Mouse (Mus musculus): Measurements from ENCODE around the gene Wipf2. TPM values are rescaled to one million over a fixed set of nuclear protein-coding genes. Genes with fewer than 3 reads are reported as not detected.
A peak's percentile ranks its signal among the peaks of the same experiment; 100 is the strongest.

Wipf2 gene
- polyA plus RNA-seq, 1 experiment from 2014 or later, result 3.3 TPM

GRCm38 (mm10) chr11:98944897-98945604 lies 81.6 kb downstream of the Wipf2 start:
- Histone ChIP-seq H3K4me3 (ENCODE audit: low read depth, low read length) (no peak overlapping the region), H3K4me1 (ENCODE audit: control insufficient read depth, insufficient read depth, low read length) (peaks cover 46% of the 10 kb centered on the region), H3K36me3 (ENCODE audit: control insufficient read depth, insufficient read depth, low read length) (no peaks in the 10 kb centered on the region), H3K9ac (ENCODE audit: low read length) (peak overlapping the region; percentile 21; the same call in 1 of the 2 replicates), H3K27me3 (replicated peaks; ENCODE audit: control insufficient read depth, insufficient read depth, low read length) (no peaks in the 10 kb centered on the region), H3K27ac (ENCODE audit: low read depth, low read length) (no peak overlapping the region), H3K4me2 (ENCODE audit: low read length) (no peak overlapping the region), H3K9me3 (replicated peaks; ENCODE audit: control insufficient read depth, low read length) (no peaks in the 10 kb centered on the region)
- WGBS, result 38% methylated on average over 11 of the region's 11 CpGs
- ATAC-seq, result no peak
- no peak for DNase-seq (ENCODE audit: low spot score)

DNA sequence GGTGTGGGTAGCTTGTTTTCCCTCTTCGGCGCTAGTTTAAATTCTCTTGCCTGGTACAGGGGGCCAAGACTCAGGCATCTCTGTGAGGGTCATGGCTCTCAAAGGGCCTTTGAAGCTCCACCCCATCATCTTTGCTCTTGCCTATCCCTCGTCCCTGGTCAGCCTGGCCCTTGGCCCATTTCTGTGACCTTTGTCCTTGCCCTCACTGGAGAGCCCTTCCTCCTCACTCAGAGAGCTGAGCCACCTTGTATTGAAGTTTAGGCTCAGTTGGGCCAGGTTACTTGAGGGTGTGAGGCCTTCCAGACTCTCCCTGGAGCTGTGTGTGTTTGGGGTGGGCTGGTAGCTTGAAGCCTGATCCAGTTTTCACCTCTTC lies 82.2 kb downstream of the Wipf2 start:
- no peaks in the 10 kb centered on the region for H3K9me3 ChIP-seq (replicated peaks; ENCODE audit: control insufficient read depth, low read length)
- DNase-seq (ENCODE audit: low spot score) (no peak), ATAC-seq (no peak)
- WGBS, result 72% methylated on average over 3 of the region's 3 CpGs
- H3K4me2 ChIP-seq (ENCODE audit: low read length), result no peak overlapping the region
- H3K4me3 ChIP-seq (ENCODE audit: low read depth, low read length), result no peak overlapping the region
- no peaks in the 10 kb centered on the region for H3K36me3 ChIP-seq (ENCODE audit: control insufficient read depth, insufficient read depth, low read length)
- no peak overlapping the region for H3K9ac ChIP-seq (ENCODE audit: low read length)
- H3K4me1 ChIP-seq (ENCODE audit: control insufficient read depth, insufficient read depth, low read length), result peaks cover 41% of the 10 kb centered on the region
- no peaks in the 10 kb centered on the region for H3K27me3 ChIP-seq (replicated peaks; ENCODE audit: control insufficient read depth, insufficient read depth, low read length)
- H3K27ac ChIP-seq (ENCODE audit: low read depth, low read length), result no peak overlapping the region

DNA sequence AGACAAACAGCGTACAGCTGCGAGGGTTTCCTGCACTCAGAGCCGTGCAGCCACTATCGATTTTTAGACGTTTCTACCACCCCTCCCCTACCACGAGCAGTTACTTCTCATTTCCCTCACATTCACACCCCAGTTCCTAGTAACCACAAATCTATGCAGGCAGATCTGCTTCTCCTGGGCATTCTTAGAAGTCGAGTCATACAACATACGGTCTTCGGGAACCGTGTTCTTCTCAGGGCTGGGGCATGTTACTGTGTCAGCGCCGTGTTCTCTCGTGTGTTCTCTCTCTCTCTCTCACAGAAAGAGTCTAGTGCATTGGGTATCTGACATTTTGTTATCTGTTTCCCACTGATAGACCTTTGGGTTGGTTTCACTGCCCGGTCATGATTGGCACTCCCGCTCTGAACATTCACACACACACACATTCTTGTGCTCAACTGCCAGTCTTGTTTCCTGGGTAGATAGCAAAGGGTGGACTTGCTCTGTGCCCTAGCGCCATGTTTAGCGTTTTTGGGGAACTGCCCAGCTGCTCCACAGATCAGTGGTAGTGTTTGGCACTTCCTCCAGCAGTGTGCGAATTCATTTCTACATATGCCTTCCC lies 84.6 kb downstream of the Wipf2 start:
- Histone ChIP-seq H3K27ac (ENCODE audit: low read depth, low read length) (no peak overlapping the region), H3K9ac (ENCODE audit: low read length) (no peak overlapping the region), H3K4me3 (ENCODE audit: low read depth, low read length) (no peak overlapping the region), H3K9me3 (replicated peaks; ENCODE audit: control insufficient read depth, low read length) (no peaks in the 10 kb centered on the region), H3K36me3 (ENCODE audit: control insufficient read depth, insufficient read depth, low read length) (no peaks in the 10 kb centered on the region), H3K4me2 (ENCODE audit: low read length) (no peak overlapping the region), H3K27me3 (replicated peaks; ENCODE audit: control insufficient read depth, insufficient read depth, low read length) (no peaks in the 10 kb centered on the region), H3K4me1 (ENCODE audit: control insufficient read depth, insufficient read depth, low read length) (peaks cover 20% of the 10 kb centered on the region)
- DNase-seq (ENCODE audit: low spot score), result no peak
- 90% methylated on average over 18 of the region's 18 CpGs for WGBS
- no peak for ATAC-seq

DNA sequence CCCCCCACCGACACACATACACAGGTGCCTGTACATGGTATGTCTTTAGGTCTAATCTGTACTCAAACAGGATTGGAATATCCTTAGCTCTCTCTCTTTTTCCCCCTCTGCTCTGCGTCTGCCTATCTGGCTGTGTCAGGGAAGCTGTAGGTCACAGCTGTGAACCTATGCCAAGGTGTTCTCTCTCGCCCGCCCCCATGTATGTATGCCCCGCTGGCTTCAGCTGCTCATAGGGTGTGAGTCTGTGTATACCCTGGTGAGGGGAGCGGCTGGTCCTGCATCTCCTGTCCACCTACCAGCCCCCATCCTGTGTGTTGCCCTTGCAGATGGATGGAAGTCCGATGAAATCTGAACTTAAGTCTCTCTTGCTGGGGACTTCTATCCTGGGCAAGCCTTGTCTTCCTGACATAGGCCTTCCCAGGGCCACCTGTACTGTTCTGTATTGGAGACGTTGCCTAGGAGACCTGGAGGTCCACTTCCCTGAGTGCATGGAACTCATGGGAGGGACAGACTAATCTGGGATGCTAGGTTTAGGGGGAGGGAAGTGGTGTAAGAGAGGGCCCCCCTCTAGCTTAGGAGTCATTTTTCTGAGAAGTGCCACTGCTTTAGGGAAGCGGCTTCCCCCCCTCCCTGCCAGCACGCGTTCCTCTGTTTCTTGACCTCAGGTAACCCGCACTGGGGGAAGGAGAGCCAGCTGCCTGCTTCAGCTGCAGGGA lies 86.0 kb downstream of the Wipf2 start:
- ATAC-seq, result no peak
- 80% methylated on average over 10 of the region's 12 CpGs for WGBS

GRCm38 (mm10) chr11:98949958-98950460 lies 86.6 kb downstream of the Wipf2 start:
- H3K4me3 ChIP-seq (ENCODE audit: low read depth, low read length), result no peak overlapping the region
- ATAC-seq (no peak), DNase-seq (ENCODE audit: low spot score) (no peak)
- H3K4me1 ChIP-seq (ENCODE audit: control insufficient read depth, insufficient read depth, low read length), result peaks cover 17% of the 10 kb centered on the region
- no peak overlapping the region for H3K4me2 ChIP-seq (ENCODE audit: low read length)
- H3K27ac ChIP-seq (ENCODE audit: low read depth, low read length), result no peak overlapping the region
- no peaks in the 10 kb centered on the region for H3K9me3 ChIP-seq (replicated peaks; ENCODE audit: control insufficient read depth, low read length)
- no peak overlapping the region for H3K9ac ChIP-seq (ENCODE audit: low read length)
- H3K36me3 ChIP-seq (ENCODE audit: control insufficient read depth, insufficient read depth, low read length), result no peaks in the 10 kb centered on the region
- 84% methylated on average over 7 of the region's 7 CpGs for WGBS
- H3K27me3 ChIP-seq (replicated peaks; ENCODE audit: control insufficient read depth, insufficient read depth, low read length), result no peaks in the 10 kb centered on the region

More for the DNA sequence above, 86.0 kb downstream of the Wipf2 start:
- Histone ChIP-seq H3K4me2 (ENCODE audit: low read length) (no peak overlapping the region), H3K4me1 (ENCODE audit: control insufficient read depth, insufficient read depth, low read length) (peaks cover 15% of the 10 kb centered on the region), H3K36me3 (ENCODE audit: control insufficient read depth, insufficient read depth, low read length) (no peaks in the 10 kb centered on the region), H3K27ac (ENCODE audit: low read depth, low read length) (no peak overlapping the region), H3K4me3 (ENCODE audit: low read depth, low read length) (no peak overlapping the region), H3K27me3 (replicated peaks; ENCODE audit: control insufficient read depth, insufficient read depth, low read length) (no peaks in the 10 kb centered on the region), H3K9ac (ENCODE audit: low read length) (no peak overlapping the region), H3K9me3 (replicated peaks; ENCODE audit: control insufficient read depth, low read length) (no peaks in the 10 kb centered on the region)
- no peak for DNase-seq (ENCODE audit: low spot score)

DNA sequence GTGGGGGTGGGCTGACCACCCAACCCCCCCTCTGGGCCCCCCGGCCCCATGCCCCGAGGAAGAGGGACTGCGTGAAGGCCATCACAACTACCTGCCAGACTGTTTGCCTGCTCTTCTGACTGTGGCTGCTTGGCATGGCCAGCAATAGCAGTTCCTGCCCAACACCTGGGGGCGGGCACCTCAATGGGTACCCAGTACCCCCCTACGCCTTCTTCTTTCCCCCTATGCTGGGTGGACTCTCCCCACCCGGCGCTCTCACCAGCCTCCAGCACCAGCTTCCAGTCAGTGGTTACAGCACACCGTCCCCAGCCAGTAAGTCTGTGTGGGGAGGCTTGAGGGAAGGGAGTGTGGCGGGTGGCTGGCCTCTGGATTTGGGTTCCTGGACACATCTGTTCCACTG lies 87.0 kb downstream of the Wipf2 start:
- Histone ChIP-seq H3K4me3 (ENCODE audit: low read depth, low read length) (no peak overlapping the region), H3K4me1 (ENCODE audit: control insufficient read depth, insufficient read depth, low read length) (peaks cover 21% of the 10 kb centered on the region), H3K9me3 (replicated peaks; ENCODE audit: control insufficient read depth, low read length) (no peaks in the 10 kb centered on the region), H3K4me2 (ENCODE audit: low read length) (no peak overlapping the region), H3K36me3 (ENCODE audit: control insufficient read depth, insufficient read depth, low read length) (no peaks in the 10 kb centered on the region), H3K27me3 (replicated peaks; ENCODE audit: control insufficient read depth, insufficient read depth, low read length) (no peaks in the 10 kb centered on the region), H3K27ac (ENCODE audit: low read depth, low read length) (no peak overlapping the region; the same call in 1 of the 2 replicates), H3K9ac (ENCODE audit: low read length) (no peak overlapping the region)
- ATAC-seq, result no peak
- 87% methylated on average over 9 of the region's 9 CpGs for WGBS
- no peak for DNase-seq (ENCODE audit: low spot score)

- no peaks in the 10 kb centered on the region for H3K36me3 ChIP-seq (ENCODE audit: control insufficient read depth, insufficient read depth, low read length)
- no peak overlapping the region for H3K4me3 ChIP-seq (ENCODE audit: low read depth, low read length)
- H3K27ac ChIP-seq (ENCODE audit: low read depth, low read length), result peak overlapping the region; percentile 67; the same call in 1 of the 2 replicates
- ATAC-seq (peak; percentile 47; the same call in 1 of the 2 replicates), DNase-seq (ENCODE audit: low spot score) (no peak)
- H3K4me2 ChIP-seq (ENCODE audit: low read length), result no peak overlapping the region
- 0 out of 2 replicates have a peak overlapping the region, but pooled peaks have one; percentile 25 for H3K9ac ChIP-seq (ENCODE audit: low read length)
- peaks cover 24% of the 10 kb centered on the region for H3K4me1 ChIP-seq (ENCODE audit: control insufficient read depth, insufficient read depth, low read length)
- H3K27me3 ChIP-seq (replicated peaks; ENCODE audit: control insufficient read depth, insufficient read depth, low read length), result no peaks in the 10 kb centered on the region
- WGBS, result 58% methylated on average over 15 of the region's 16 CpGs
- no peaks in the 10 kb centered on the region for H3K9me3 ChIP-seq (replicated peaks; ENCODE audit: control insufficient read depth, low read length)
Measured at GRCm38 (mm10) chr11:98951026-98951906, 87.8 kb downstream of the Wipf2 start.

DNA sequence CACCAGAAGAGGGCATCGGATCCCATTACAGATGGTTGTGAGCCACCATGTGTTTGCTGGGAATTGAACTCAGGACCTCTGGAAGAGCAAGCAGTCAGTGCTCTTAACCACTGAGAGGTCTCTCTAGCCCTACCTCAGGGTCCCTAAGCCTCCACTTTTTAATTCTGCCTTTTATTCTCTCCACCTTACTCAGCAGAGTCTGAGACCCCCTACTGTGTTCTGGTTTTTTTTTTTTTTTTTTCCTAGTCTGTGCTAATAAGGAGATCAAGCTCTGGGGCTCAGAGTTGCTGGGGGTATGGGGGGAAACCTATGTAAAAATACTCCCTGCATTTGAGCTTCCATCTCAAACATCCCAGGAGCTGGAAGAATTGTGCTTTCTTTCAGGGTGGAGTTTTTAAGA lies 88.7 kb downstream of the Wipf2 start:
- Histone ChIP-seq H3K4me2 (ENCODE audit: low read length) (no peak overlapping the region), H3K27ac (ENCODE audit: low read depth, low read length) (no peak overlapping the region), H3K4me1 (ENCODE audit: control insufficient read depth, insufficient read depth, low read length) (peaks cover 24% of the 10 kb centered on the region), H3K36me3 (ENCODE audit: control insufficient read depth, insufficient read depth, low read length) (no peaks in the 10 kb centered on the region), H3K9me3 (replicated peaks; ENCODE audit: control insufficient read depth, low read length) (no peaks in the 10 kb centered on the region), H3K27me3 (replicated peaks; ENCODE audit: control insufficient read depth, insufficient read depth, low read length) (no peaks in the 10 kb centered on the region), H3K4me3 (ENCODE audit: low read depth, low read length) (no peak overlapping the region), H3K9ac (ENCODE audit: low read length) (no peak overlapping the region)
- WGBS, result 85% methylated on average over 1 of the region's 1 CpGs
- ATAC-seq (no peak), DNase-seq (ENCODE audit: low spot score) (no peak)
